Mouse (Mus musculus) intestine, postnatal 0 days (tissue): ENCODE results near the gene Tnfaip8l1. TPM values are rescaled to one million over a fixed set of nuclear protein-coding genes. Genes with fewer than 3 reads are reported as not detected.
A peak's percentile ranks its signal among the peaks of the same experiment; 100 is the strongest.

Experiments
- ATAC-seq: fragments of 200-750 bp; cut with Nextera tagmentation; 2 replicates; pipeline ENCODE4 v1.8.0; 2017; ENCODE audit warnings: mild to moderate bottlenecking, moderate TSS enrichment, moderate library complexity
- H3K27ac ChIP-seq: fragments of 300-500 bp; sonication (generic); 2 replicates; pipeline ENCODE4 v1.5.1; 2014; ENCODE audit warnings: mild to moderate bottlenecking, low read depth, low read length, moderate library complexity
- H3K27me3 ChIP-seq: fragments of 300-500 bp; sonication (generic); replicated peaks from 2 replicates; pipeline ENCODE4 v1.6.1; 2014; ENCODE audit warnings: low read length, mixed read lengths; ENCODE audit not compliant: control insufficient read depth, insufficient read depth
- H3K36me3 ChIP-seq: fragments of 300-500 bp; sonication (generic); 2 replicates; pipeline ENCODE4 v1.6.1; 2014; ENCODE audit warnings: mild to moderate bottlenecking, moderate library complexity; ENCODE audit not compliant: control insufficient read depth, insufficient read depth
- H3K4me1 ChIP-seq: fragments of 300-500 bp; sonication (generic); replicated peaks from 2 replicates; pipeline ENCODE4 v1.6.1; 2014; ENCODE audit warnings: antibody characterized with exemption, low read length, mixed read lengths; ENCODE audit not compliant: control insufficient read depth, insufficient read depth
- H3K4me2 ChIP-seq: fragments of 300-500 bp; sonication (generic); replicated peaks from 2 replicates; pipeline ENCODE4 v1.6.1; 2014; ENCODE audit warnings: low read depth, mild to moderate bottlenecking, moderate library complexity
- H3K4me3 ChIP-seq: fragments of 300-500 bp; sonication (generic); 2 replicates; pipeline ENCODE4 v1.5.1; 2014; ENCODE audit warnings: low read depth, low read length
- H3K9ac ChIP-seq: fragments of 300-500 bp; sonication (generic); 2 replicates; pipeline ENCODE4 v1.6.1; 2014; ENCODE audit warnings: mild to moderate bottlenecking, low read depth, low read length
- H3K9me3 ChIP-seq: fragments of 300-500 bp; sonication (generic); 2 replicates; pipeline ENCODE4 v1.6.1; 2016; ENCODE audit warnings: mixed run types; ENCODE audit not compliant: control insufficient read depth
- CTCF ChIP-seq: sonication (generic); IDR thresholded peaks from 2 replicates; pipeline ENCODE4 v1.5.1; 2016; ENCODE audit warnings: low read depth, mild to moderate bottlenecking, control low read depth, antibody characterized with exemption, moderate library complexity
- WGBS: fragments of 180-500 bp; shearing (Covaris S2); extraction: QIAGEN DNeasy Blood & Tissue Kit; methylation state at CpG from one replicate; pipeline ENCODE4 v1.1.7; 2014; 5-methylcytosine and 5-hydroxymethylcytosine counted together
- microRNA-seq: library from miRNA; unstranded; fragments of <30 nt; microRNA quantifications from one replicate; pipeline ENCODE4, GENCODE M21; 2016
- polyA plus RNA-seq: library from polyadenylated mRNA; unstranded; fragments of >200 nt; fragmentation: Nextera tagmentation; extraction: Ambion mirVana; gene quantifications from 2 replicates; pipeline ENCODE4 v1.2.1, GENCODE M21; 2015

Gene Tnfaip8l1
- polyA plus RNA-seq, 1 experiment from 2014 or later = 5.1 TPM

DNA sequence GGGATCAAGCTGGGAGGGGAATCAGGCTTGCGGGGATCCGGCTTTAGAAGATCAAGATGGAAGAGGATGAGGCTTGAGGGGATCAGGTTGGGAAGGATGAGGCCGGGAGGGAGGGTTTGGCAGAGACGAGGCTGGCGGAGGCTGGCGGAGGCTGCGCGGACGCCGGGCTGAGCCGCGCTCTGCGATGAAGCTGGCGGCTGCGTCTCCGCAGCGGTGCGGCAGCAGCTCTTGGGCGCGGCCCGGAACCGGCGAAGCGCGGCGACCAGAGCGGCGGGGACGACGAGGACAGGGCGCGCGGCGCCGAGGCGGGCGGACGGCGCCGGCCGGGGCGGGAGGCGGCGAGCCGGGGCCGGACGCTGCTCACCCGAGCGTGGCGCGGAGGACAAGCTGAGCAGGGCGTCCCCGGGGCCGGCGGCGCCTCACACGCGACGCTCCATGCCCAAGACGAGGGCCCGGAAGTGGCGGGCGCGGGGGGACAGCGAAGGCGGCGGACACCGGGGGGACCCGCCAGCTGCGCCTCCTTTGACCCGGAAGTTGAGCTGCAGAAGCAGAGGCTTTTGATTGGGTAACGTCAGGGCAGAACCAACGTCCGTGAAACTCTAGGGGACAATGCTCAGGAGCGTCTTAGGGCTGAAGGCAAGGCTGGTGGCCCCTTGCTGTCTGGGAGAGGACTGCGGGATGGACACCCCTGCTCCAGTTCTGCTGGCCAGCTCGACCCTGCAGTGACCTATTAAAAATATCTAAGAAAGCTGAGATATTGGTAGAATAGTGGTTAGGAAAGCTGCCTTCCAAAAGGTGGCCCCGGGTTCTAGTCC, 56.3 kb downstream of the Tnfaip8l1 start, which contains the start of gene Dpp9:
TSS of gene Dpp9 (minus strand) at position 529 of the 815 bp plus-strand sequence.
- Histone ChIP-seq H3K4me1 (peaks cover 4% of the 10 kb centered on the region), H3K9me3 (no peaks in the 10 kb centered on the region), H3K4me2 (peak within 1 kb of the TSS; percentile 83), H3K36me3 (0 out of 2 replicates have a peak, but pooled peaks cover 8% of the 10 kb centered on the region), H3K27me3 (no peaks in the 10 kb centered on the region), H3K4me3 (peak within 1 kb of the TSS; percentile 78), H3K27ac (peak within 1 kb of the TSS; percentile 91), H3K9ac (peak within 1 kb of the TSS; percentile 86)
- ATAC-seq = peak; percentile 99
- peak; percentile 52 for TF ChIP-seq CTCF
- 0% methylated on average over 49 of the region's 78 CpGs for WGBS

DNA sequence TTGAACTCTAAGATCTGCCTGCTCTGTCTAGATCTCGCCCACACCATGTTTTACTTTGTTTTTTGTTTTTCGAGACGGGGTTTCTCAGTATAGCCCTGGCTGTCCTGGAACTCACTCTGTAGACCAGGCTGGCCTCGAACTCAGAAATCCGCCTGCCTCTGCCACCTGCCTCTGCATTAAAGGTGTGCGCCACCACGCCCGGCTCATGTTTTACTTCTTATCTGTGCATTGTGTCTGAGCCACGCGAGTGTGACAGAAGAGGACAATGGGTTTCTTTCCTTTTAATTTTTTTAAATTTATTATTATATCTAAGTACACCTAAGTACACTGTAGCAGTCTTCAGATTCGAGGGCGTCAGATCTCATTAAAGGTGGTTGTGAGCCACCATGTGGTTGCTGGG, 57.0 kb downstream of the Tnfaip8l1 start:
- WGBS = 29% methylated on average over 12 of the region's 12 CpGs
- 0 out of 2 replicates have a peak overlapping the region, but pooled peaks have one; percentile 8 for H3K27ac ChIP-seq
- H3K4me3 ChIP-seq = peak overlapping the region; percentile 78
- H3K36me3 ChIP-seq = 0 out of 2 replicates have a peak, but pooled peaks cover 8% of the 10 kb centered on the region
- 0 out of 2 replicates have a peak, but pooled peaks have one; percentile 4 for ATAC-seq
- H3K4me1 ChIP-seq = peaks cover 4% of the 10 kb centered on the region
- H3K9ac ChIP-seq = peak overlapping the region; percentile 31; the same call in 1 of the 2 replicates
- no peak for TF ChIP-seq CTCF
- H3K27me3 ChIP-seq = no peaks in the 10 kb centered on the region
- no peaks in the 10 kb centered on the region for H3K9me3 ChIP-seq
- peak overlapping the region; percentile 83 for H3K4me2 ChIP-seq

DNA sequence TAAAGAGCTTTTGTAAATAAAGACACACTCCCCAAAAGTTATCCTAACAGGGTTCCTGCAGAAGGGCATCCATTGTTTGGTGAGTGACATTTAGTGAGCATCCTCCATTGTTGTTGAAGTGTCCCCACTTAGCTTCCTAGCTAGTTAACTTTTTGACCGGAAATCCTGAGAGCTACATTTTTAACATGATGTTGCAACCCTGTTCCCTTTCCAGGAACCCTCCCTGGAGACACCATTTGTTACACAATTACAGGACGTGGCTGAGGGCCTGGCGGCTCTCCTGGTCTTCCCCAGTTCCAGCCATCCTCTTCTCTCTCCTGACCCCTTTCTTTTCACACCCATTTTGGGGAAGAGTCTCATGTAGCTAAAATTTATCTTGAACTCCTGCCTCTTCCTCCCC, 57.5 kb downstream of the Tnfaip8l1 start:
- Histone ChIP-seq H3K4me1 (peaks cover 4% of the 10 kb centered on the region), H3K36me3 (0 out of 2 replicates have a peak, but pooled peaks cover 8% of the 10 kb centered on the region), H3K9me3 (no peaks in the 10 kb centered on the region), H3K9ac (no peak overlapping the region), H3K27me3 (no peaks in the 10 kb centered on the region), H3K4me2 (peak overlapping the region; percentile 83; the same call in 1 of the 2 replicates), H3K27ac (no peak overlapping the region), H3K4me3 (no peak overlapping the region)
- TF ChIP-seq CTCF = no peak
- WGBS = 40% methylated on average over 3 of the region's 3 CpGs
- ATAC-seq = no peak

Small RNA genes within 50 kb of the gene (microRNA-seq; reads per million reads assigned to microRNA genes)
- not detected for gene Gm44397

Other genes starting within 250 kb of the Tnfaip8l1 start
- gene Zfp119b, start 213.0 kb upstream of the Tnfaip8l1 start, polyA plus RNA-seq = 3.4 and 3.7 TPM in 2 replicates
- 1.5 and 1.6 TPM in 2 replicates for gene Ebi3, start 209.8 kb upstream of the Tnfaip8l1 start, polyA plus RNA-seq
- 10.2 and 10.9 TPM in 2 replicates for gene Yju2, start 203.4 kb upstream of the Tnfaip8l1 start, polyA plus RNA-seq
- 2.7 and 2.9 TPM in 2 replicates for gene Shd, start 192.0 kb upstream of the Tnfaip8l1 start, polyA plus RNA-seq
- 3.6 and 4.2 TPM in 2 replicates for gene Fsd1, start 176.0 kb upstream of the Tnfaip8l1 start, polyA plus RNA-seq
- 82.8 and 84.5 TPM in 2 replicates for gene Stap2, start 156.9 kb upstream of the Tnfaip8l1 start, polyA plus RNA-seq
- 41.4 and 43.0 TPM in 2 replicates for gene Mpnd, start 156.8 kb upstream of the Tnfaip8l1 start, polyA plus RNA-seq
- gene Sh3gl1, start 125.8 kb upstream of the Tnfaip8l1 start, polyA plus RNA-seq = 92.3 and 97.0 TPM in 2 replicates
- gene Chaf1a, start 122.0 kb upstream of the Tnfaip8l1 start, polyA plus RNA-seq = 4.8 and 5.2 TPM in 2 replicates
- gene Ubxn6, start 87.4 kb upstream of the Tnfaip8l1 start, polyA plus RNA-seq = 42.5 and 47.7 TPM in 2 replicates
- 25.9 and 33.6 TPM in 2 replicates for gene Hdgfl2, start 82.8 kb upstream of the Tnfaip8l1 start, polyA plus RNA-seq
- gene Plin4, start 52.7 kb upstream of the Tnfaip8l1 start, polyA plus RNA-seq = 0.30 and 0.31 TPM in 2 replicates
- 0.10 TPM in 1 of 2 replicates, not detected in the other for gene Plin5, start 44.9 kb upstream of the Tnfaip8l1 start, polyA plus RNA-seq
- gene Lrg1, start 40.5 kb upstream of the Tnfaip8l1 start, polyA plus RNA-seq = 3.6 and 3.9 TPM in 2 replicates
- 0.94 and 1.1 TPM in 2 replicates for gene Sema6b, start 22.1 kb upstream of the Tnfaip8l1 start, polyA plus RNA-seq
- gene Mydgf, start 21.4 kb downstream of the Tnfaip8l1 start, polyA plus RNA-seq = 83.5 and 90.5 TPM in 2 replicates
- gene Dpp9, start 56.4 kb downstream of the Tnfaip8l1 start, polyA plus RNA-seq = 10.6 and 12.0 TPM in 2 replicates
- gene Fem1a, start 94.3 kb downstream of the Tnfaip8l1 start, polyA plus RNA-seq = 7.0 and 8.0 TPM in 2 replicates
- 15.8 and 16.0 TPM in 2 replicates for gene Ticam1, start 114.3 kb downstream of the Tnfaip8l1 start, polyA plus RNA-seq
- gene Plin3, start 130.4 kb downstream of the Tnfaip8l1 start, polyA plus RNA-seq = 521 and 545 TPM in 2 replicates
- not detected in 2 replicates for gene Arrdc5, start 137.8 kb downstream of the Tnfaip8l1 start, polyA plus RNA-seq
- 22.5 and 23.5 TPM in 2 replicates for gene Uhrf1, start 140.8 kb downstream of the Tnfaip8l1 start, polyA plus RNA-seq
- gene Kdm4b, start 163.6 kb downstream of the Tnfaip8l1 start, polyA plus RNA-seq = 8.1 TPM in 2 replicates